Mouse (Mus musculus): ENCODE measurements around the gene Ovol1.

DNA sequence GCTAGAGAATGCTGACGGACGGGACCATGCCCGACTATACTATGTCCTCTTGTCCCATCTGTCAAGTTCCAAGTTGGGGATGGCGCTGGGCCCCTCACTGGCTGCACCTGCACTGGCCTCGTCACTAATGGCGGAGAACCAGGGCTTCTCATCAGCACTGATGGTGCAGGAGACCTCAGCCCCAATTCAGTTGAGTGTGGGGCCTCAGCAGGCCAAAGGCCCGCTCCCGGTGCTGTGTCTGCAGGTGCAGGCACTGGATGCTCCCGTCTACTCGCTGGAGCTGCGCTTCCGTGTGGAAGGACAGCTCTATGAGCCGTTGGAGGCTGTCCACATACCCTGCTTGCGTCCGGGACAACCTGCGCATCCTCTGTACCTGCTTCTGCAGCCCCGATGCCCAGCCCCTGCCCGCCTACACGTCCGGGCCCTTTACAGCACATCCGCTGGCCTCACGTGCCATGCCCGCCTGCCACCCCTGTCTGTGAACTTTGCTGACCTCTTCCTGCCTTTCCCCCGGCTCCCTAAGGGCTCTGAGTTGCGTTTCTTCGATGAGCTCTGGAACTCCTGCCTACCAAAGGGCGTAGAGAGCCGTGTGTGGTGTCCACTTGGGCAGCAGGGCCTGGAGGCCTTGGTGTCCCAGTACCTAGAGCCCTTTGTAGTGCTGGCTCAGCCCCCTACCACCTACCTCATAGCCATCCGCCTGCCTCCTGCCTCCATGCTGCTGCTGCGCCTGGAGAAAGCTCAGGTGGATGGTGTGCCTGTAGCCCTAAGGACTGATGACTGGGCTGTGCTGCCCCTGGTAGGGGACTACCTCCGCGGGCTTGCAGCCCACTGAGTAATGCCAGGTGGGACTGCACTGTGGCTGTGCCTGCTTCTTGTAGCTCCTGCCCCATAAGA is 10.2 kb upstream of the Ovol1 start:
- no peak; the same call in 1 of the 2 replicates for TF ChIP-seq POLR2A (IDR thresholded peaks at IDR 0.05; ENCODE audit: borderline replicate concordance, control insufficient read depth, low read depth, low read length)
- no peak for TF ChIP-seq CTCF (IDR thresholded peaks at IDR 0.05; ENCODE audit: control insufficient read depth, insufficient read depth, low read length)

All from bone marrow, adult 2 months (tissue).